Mouse (Mus musculus): ENCODE results near the gene Ly9.

DNA sequence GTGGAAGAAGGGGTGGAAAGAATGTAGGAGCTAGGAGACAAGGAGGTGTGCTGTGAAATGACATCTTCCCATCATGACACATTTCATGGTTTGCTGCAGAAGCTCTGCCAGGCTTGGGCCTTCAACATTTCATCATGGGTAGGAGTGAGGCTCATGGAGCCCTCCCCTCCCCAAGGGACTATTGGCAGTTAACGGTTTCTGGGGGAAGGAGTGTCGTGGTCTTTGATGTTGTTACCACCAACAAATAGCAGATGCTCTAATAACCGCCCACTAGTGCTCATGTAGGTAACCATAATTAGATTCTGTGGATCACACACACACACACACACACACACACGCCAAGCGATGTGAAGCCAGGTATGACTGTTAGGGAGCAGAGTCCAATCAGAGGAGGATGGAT lies 45.5 kb upstream of the Ly9 start, which contains the start of gene Slamf7:
- no peak for TF ChIP-seq POLR2A (IDR thresholded peaks at IDR 0.05; ENCODE audit: control insufficient read depth, extremely low read depth, insufficient read depth, low read length, poor library complexity)
- TF ChIP-seq CTCF (IDR thresholded peaks at IDR 0.05; ENCODE audit: borderline replicate concordance, control insufficient read depth, extremely low read depth, insufficient read depth, low read length, poor library complexity), result no peak

All from thymus, adult 2 months (tissue).